Mouse (Mus musculus) heart, embryonic 15.5 days (tissue): ENCODE results near the gene Vmn2r57. TPM values are rescaled to one million over a fixed set of nuclear protein-coding genes. Genes with fewer than 3 reads are reported as not detected.
A peak's percentile ranks its signal among the peaks of the same experiment; 100 is the strongest.
"Not testable (repeated sequence)": the region's sequence is repeated elsewhere in the genome, so short reads cannot be mapped to it uniquely, and the experiment has no call there.

Experiments used
- ATAC-seq: fragments of 200-750 bp; cut with Nextera tagmentation; replicated peaks from 2 replicates; pipeline ENCODE4 v1.8.0; 2017; ENCODE audit warnings: low read depth, moderate TSS enrichment; ENCODE audit not compliant: insufficient number of reproducible peaks, insufficient read depth, low FRiP score
- H3K27ac ChIP-seq: fragments of 300-500 bp; sonication (generic); 2 replicates; pipeline ENCODE4 v1.5.1; 2015; ENCODE audit warnings: mild to moderate bottlenecking, inconsistent platforms
- H3K27me3 ChIP-seq: fragments of 300-500 bp; sonication (generic); 2 replicates; pipeline ENCODE4 v1.6.1; 2015; ENCODE audit warnings: inconsistent platforms
- H3K36me3 ChIP-seq: fragments of 300-500 bp; sonication (generic); 2 replicates; pipeline ENCODE4 v1.6.1; 2015; ENCODE audit warnings: mild to moderate bottlenecking, inconsistent platforms
- H3K4me1 ChIP-seq: fragments of 300-500 bp; sonication (generic); replicated peaks from 2 replicates; pipeline ENCODE4 v1.6.1; 2015; ENCODE audit warnings: inconsistent platforms
- H3K4me2 ChIP-seq: fragments of 300-500 bp; sonication (generic); 2 replicates; pipeline ENCODE4 v1.6.1; 2015; ENCODE audit warnings: inconsistent platforms, mild to moderate bottlenecking, moderate library complexity
- H3K4me3 ChIP-seq: fragments of 300-500 bp; sonication (generic); 2 replicates; pipeline ENCODE4 v1.5.1; 2015; ENCODE audit warnings: mild to moderate bottlenecking, inconsistent platforms
- H3K9ac ChIP-seq: fragments of 300-500 bp; sonication (generic); 2 replicates; pipeline ENCODE4 v1.6.1; 2015; ENCODE audit warnings: mild to moderate bottlenecking, inconsistent platforms
- H3K9me3 ChIP-seq: fragments of 300-500 bp; sonication (generic); replicated peaks from 2 replicates; pipeline ENCODE4 v1.6.1; 2016; ENCODE audit warnings: inconsistent platforms
- WGBS: fragments of 180-500 bp; shearing (Covaris S2); methylation state at CpG from one replicate; pipeline ENCODE4 v1.1.7; 2015; ENCODE audit warnings: mixed read lengths; 5-methylcytosine and 5-hydroxymethylcytosine counted together
- polyA plus RNA-seq: library from polyadenylated mRNA; unstranded; fragments of >200 nt; fragmentation: Nextera tagmentation; extraction: Ambion mirVana; gene quantifications from 2 replicates; pipeline ENCODE4 v1.2.1, GENCODE M21; 2015

The Vmn2r57 gene
- polyA plus RNA-seq, result 0.14 TPM in 2 replicates

GRCm38 (mm10) chr7:41448596-41448995 lies at the start of gene Vmn2r57:
TSS of gene Vmn2r57 (minus strand) at chr7:41448696.
- H3K9me3 ChIP-seq, ATAC-seq, H3K9ac ChIP-seq, H3K4me3 ChIP-seq, H3K4me2 ChIP-seq, H3K27me3 ChIP-seq, H3K4me1 ChIP-seq, H3K27ac ChIP-seq, H3K36me3 ChIP-seq: not testable (repeated sequence)
- WGBS, result 60% methylated on average over 1 of the region's 1 CpGs

- H3K9ac ChIP-seq, result no peak overlapping the region
- H3K4me1 ChIP-seq, result no peaks in the 10 kb centered on the region
- ATAC-seq, result no peak
- no peaks in the 10 kb centered on the region for H3K9me3 ChIP-seq
- no peaks in the 10 kb centered on the region for H3K27me3 ChIP-seq
- no peak overlapping the region for H3K27ac ChIP-seq
- H3K4me3 ChIP-seq, result no peak overlapping the region
- WGBS, result 91% methylated on average over 2 of the region's 2 CpGs
- H3K4me2 ChIP-seq, result no peak overlapping the region
- peaks cover 10% of the 10 kb centered on the region for H3K36me3 ChIP-seq
Observed at GRCm38 (mm10) chr7:41497871-41498270, 49.4 kb upstream of the Vmn2r57 start.

- no peak for ATAC-seq
- Histone ChIP-seq H3K4me2 (no peak overlapping the region), H3K27me3 (no peaks in the 10 kb centered on the region), H3K36me3 (no peaks in the 10 kb centered on the region), H3K4me3 (no peak overlapping the region), H3K4me1 (no peaks in the 10 kb centered on the region), H3K9ac (no peak overlapping the region), H3K9me3 (0 out of 2 replicates have a peak, but pooled peaks cover 1% of the 10 kb centered on the region), H3K27ac (no peak overlapping the region)
- 8% methylated on average over 10 of the region's 10 CpGs for WGBS
Observed at GRCm38 (mm10) chr7:41451864-41452263, 3.4 kb upstream of the Vmn2r57 start.

- H3K4me2 ChIP-seq, result no peak overlapping the region
- H3K9ac ChIP-seq, result no peak overlapping the region
- 77% methylated on average over 4 of the region's 4 CpGs for WGBS
- H3K4me3 ChIP-seq, result no peak overlapping the region
- H3K36me3 ChIP-seq, result no peaks in the 10 kb centered on the region
- H3K9me3 ChIP-seq, result no peaks in the 10 kb centered on the region
- H3K4me1 ChIP-seq, result no peaks in the 10 kb centered on the region
- H3K27me3 ChIP-seq, result no peaks in the 10 kb centered on the region
- ATAC-seq, result no peak
- H3K27ac ChIP-seq, result no peak overlapping the region
Observed at GRCm38 (mm10) chr7:41394130-41394529, 54.4 kb downstream of the Vmn2r57 start.

GRCm38 (mm10) chr7:41393048-41393971 lies 55.2 kb downstream of the Vmn2r57 start, which contains the start of gene AI987944:
TSS of gene AI987944 (minus strand) at chr7:41393379.
- Histone ChIP-seq H3K9ac (peak within 1 kb of the TSS; percentile 70), H3K4me2 (peak within 1 kb of the TSS; percentile 61), H3K4me3 (peak within 1 kb of the TSS; percentile 63), H3K36me3 (no peaks in the 10 kb centered on the region), H3K27me3 (no peaks in the 10 kb centered on the region), H3K9me3 (no peaks in the 10 kb centered on the region), H3K4me1 (no peaks in the 10 kb centered on the region), H3K27ac (peak within 1 kb of the TSS; percentile 82)
- under 1% methylated on average over 25 of the region's 25 CpGs for WGBS
- peak; percentile 97 for ATAC-seq

Other genes with a start within 250 kb of the Vmn2r57 start
- 10.1 and 12.4 TPM in 2 replicates for gene AI987944, start 55.3 kb downstream of the Vmn2r57 start, polyA plus RNA-seq
- gene Gm20449, start 50.7 kb upstream of the Vmn2r57 start, polyA plus RNA-seq, result 0.06 TPM in 1 of 2 replicates, not detected in the other
- gene AW146154, start 51.2 kb upstream of the Vmn2r57 start, polyA plus RNA-seq, result 4.6 and 8.7 TPM in 2 replicates
- gene Gm6871, start 125.0 kb upstream of the Vmn2r57 start, polyA plus RNA-seq, result not detected in 2 replicates
- 6.3 and 6.8 TPM in 2 replicates for gene 2610021A01Rik, start 150.5 kb upstream of the Vmn2r57 start, polyA plus RNA-seq
- 5.5 and 6.4 TPM in 2 replicates for gene Zfp788, start 184.5 kb upstream of the Vmn2r57 start, polyA plus RNA-seq